Mouse (Mus musculus) ES-Bruce4 (cell line): ENCODE data around the gene Lrpprc. TPM values are rescaled to one million over a fixed set of nuclear protein-coding genes. Genes with fewer than 3 reads are reported as not detected.
A peak's percentile ranks its signal among the peaks of the same experiment; 100 is the strongest.
"Not testable (repeated sequence)": the region's sequence is repeated elsewhere in the genome, so short reads cannot be mapped to it uniquely, and the experiment has no call there.

Source experiments
- H3K27ac ChIP-seq: 2 replicates; pipeline ENCODE4 v1.5.1; 2012; ENCODE audit warnings: low read length, inconsistent platforms; ENCODE audit not compliant: insufficient read depth
- H3K27me3 ChIP-seq: 2 replicates; pipeline ENCODE4 v1.6.1; 2012; ENCODE audit warnings: mild to moderate bottlenecking, low read length, inconsistent platforms; ENCODE audit not compliant: control insufficient read depth, poor library complexity, insufficient read depth, severe bottlenecking
- H3K36me3 ChIP-seq: 2 replicates; pipeline ENCODE4 v1.6.1; 2012; ENCODE audit warnings: inconsistent platforms, mild to moderate bottlenecking, low read length, moderate library complexity; ENCODE audit not compliant: control insufficient read depth, poor library complexity, insufficient read depth, severe bottlenecking
- H3K4me1 ChIP-seq: one replicate; pipeline ENCODE4 v1.8.1; 2011; ENCODE audit warnings: low read length; ENCODE audit not compliant: control insufficient read depth, insufficient read depth
- H3K4me3 ChIP-seq: 2 replicates; pipeline ENCODE4 v1.5.1; 2011; ENCODE audit warnings: low read depth, mild to moderate bottlenecking, low read length
- H3K9ac ChIP-seq: 2 replicates; pipeline ENCODE4 v1.6.1; 2012; ENCODE audit warnings: low read depth, mild to moderate bottlenecking, inconsistent platforms; ENCODE audit not compliant: poor library complexity, severe bottlenecking
- H3K9me3 ChIP-seq: replicated peaks from 2 replicates; pipeline ENCODE4 v1.6.1; 2012; ENCODE audit warnings: mild to moderate bottlenecking, low read length, inconsistent platforms; ENCODE audit not compliant: control insufficient read depth, poor library complexity, insufficient read depth, severe bottlenecking
- CTCF ChIP-seq: IDR thresholded peaks from one replicate; pipeline ENCODE4 v1.8.1; 2011; ENCODE audit warnings: low read depth, low read length
- EP300 ChIP-seq: IDR thresholded peaks from 2 replicates; pipeline ENCODE4 v1.6.1; 2011; ENCODE audit warnings: low read depth, low read length; ENCODE audit not compliant: insufficient read depth
- POLR2A ChIP-seq: IDR thresholded peaks from one replicate; pipeline ENCODE4 v1.8.1; 2011; ENCODE audit warnings: low read length; ENCODE audit not compliant: insufficient read depth
- polyA plus RNA-seq: library from polyadenylated mRNA; stranded (reverse); fragments of >200 nt; gene quantifications from 2 replicates; pipeline ENCODE4 v1.2.4, GENCODE M21; 2011; ENCODE audit warnings: low read depth; ENCODE audit not compliant: missing spikeins, insufficient read depth, insufficient read length

Lrpprc gene
- polyA plus RNA-seq, 1 experiment = 78.8 TPM

DNA sequence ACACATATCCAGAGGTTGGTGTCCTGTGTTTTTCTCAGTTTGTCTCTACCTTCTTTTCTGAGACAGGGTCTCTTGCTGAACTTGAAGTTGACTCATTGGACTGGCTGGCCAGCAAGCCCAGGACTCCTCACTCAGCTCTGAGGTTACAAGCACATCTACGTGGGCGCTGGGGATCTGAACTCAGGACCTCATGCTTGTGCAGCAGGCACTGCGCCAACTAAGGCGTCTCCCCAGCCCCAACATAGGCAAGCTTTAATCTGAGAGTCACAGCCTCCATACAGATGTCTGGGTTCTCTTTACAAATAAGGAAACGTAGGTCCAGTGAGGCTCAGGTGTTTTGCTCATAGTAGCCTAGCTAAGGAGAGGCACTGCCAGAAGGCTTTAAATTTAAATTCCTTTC is 27.8 kb upstream of the Lrpprc start:
- Histone ChIP-seq H3K27me3 (no peaks in the 10 kb centered on the region), H3K9me3 (no peaks in the 10 kb centered on the region), H3K4me1 (no peaks in the 10 kb centered on the region), H3K4me3 (no peak overlapping the region), H3K27ac (no peak overlapping the region), H3K9ac (no peak overlapping the region), H3K36me3 (no peaks in the 10 kb centered on the region)
- no peak for TF ChIP-seq EP300
- no peak for TF ChIP-seq POLR2A
- TF ChIP-seq CTCF = no peak

DNA sequence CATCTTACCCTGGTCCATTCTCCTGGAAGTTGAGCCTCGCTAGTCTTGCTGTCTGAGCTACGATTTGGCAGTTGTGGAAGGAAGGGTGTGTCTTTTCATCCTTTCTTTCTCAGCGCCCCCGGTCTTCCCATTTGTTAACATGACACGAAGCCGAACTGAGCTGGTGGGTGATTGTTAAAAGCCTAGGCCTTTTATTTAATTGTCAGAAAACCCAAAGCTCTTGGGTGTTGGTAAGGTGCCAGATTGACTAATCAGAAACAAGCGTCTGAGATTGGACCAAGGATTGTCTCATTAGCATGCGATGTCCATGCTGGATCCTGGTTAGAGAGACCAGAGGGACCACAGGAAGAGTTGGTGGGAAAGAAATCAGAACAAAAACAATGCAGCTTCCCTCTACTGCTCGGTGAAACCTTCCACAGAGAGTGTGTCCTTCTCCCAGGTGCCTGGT is 25.4 kb upstream of the Lrpprc start:
- no peak overlapping the region for H3K4me3 ChIP-seq
- no peak for TF ChIP-seq POLR2A
- TF ChIP-seq EP300 = no peak
- TF ChIP-seq CTCF = no peak
- no peaks in the 10 kb centered on the region for H3K27me3 ChIP-seq
- no peak overlapping the region for H3K27ac ChIP-seq
- no peak overlapping the region for H3K9ac ChIP-seq
- H3K36me3 ChIP-seq = no peaks in the 10 kb centered on the region
- H3K4me1 ChIP-seq = no peaks in the 10 kb centered on the region
- H3K9me3 ChIP-seq = no peaks in the 10 kb centered on the region

DNA sequence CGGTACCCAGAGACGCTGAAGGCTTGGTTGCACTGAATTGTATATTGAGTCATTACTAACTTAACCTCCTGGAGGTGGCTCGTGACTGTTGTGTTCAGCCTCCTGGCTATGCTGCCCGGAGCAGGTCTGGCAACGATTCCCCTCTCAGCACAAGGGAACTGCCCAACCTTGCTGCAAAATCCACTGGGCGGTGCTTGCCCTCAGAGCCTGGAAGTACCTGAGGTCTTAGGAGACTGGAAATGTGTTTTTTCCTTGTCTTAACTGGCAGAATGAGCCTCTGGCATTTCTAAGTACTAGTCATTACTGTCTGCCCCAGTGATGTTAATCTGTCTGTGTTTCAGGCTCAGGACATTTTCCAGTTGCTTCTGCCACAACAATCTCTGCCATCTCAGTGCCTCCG is 24.3 kb upstream of the Lrpprc start:
- no peak overlapping the region for H3K9ac ChIP-seq
- H3K9me3 ChIP-seq = no peaks in the 10 kb centered on the region
- no peak for TF ChIP-seq POLR2A
- no peak for TF ChIP-seq CTCF
- TF ChIP-seq EP300 = no peak
- no peak overlapping the region for H3K4me3 ChIP-seq
- no peak overlapping the region for H3K27ac ChIP-seq
- H3K36me3 ChIP-seq = no peaks in the 10 kb centered on the region
- no peaks in the 10 kb centered on the region for H3K4me1 ChIP-seq
- H3K27me3 ChIP-seq = no peaks in the 10 kb centered on the region

DNA sequence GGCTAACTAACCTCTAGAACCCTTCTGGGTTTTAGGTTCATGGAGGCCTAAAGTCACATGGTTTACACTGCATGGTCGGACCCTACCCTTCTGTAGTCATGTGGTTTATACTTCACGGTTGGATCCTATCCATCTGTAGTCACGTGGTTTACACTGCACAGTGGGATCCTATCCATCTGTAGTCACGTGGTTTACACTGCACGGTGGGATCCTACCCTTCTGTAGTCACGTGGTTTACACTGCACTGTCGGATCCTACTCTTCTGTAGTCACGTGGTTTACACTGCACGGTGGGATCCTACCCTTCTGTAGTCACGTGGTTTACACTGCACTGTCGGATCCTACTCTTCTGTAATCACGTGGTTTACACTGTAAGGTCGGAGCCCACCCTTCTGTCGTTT is 23.6 kb upstream of the Lrpprc start:
- not testable (repeated sequence) for H3K4me1 ChIP-seq, H3K36me3 ChIP-seq, H3K4me3 ChIP-seq, H3K27me3 ChIP-seq, H3K27ac ChIP-seq, H3K9ac ChIP-seq, H3K9me3 ChIP-seq

DNA sequence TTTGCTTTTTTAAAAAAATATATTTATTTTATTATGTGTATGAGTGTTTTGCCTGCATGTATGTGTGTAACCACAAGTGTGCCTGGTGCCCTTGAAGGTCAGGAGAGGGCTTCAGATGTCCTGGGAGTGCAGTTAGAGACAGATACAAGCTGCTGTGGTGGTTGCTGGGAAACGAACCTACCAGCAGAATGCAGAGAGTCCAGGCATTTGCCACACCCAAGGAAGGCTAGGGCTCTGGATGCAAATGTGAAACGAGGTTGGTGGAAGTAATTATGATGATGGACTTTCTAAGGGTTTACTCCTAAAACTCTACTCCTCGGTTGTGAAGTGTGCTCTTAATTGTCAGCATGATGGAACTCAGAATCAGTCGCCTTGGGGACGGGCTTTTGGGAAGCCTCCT is 1.4 kb upstream of the Lrpprc start:
- H3K4me1 ChIP-seq = no peaks in the 10 kb centered on the region

DNA sequence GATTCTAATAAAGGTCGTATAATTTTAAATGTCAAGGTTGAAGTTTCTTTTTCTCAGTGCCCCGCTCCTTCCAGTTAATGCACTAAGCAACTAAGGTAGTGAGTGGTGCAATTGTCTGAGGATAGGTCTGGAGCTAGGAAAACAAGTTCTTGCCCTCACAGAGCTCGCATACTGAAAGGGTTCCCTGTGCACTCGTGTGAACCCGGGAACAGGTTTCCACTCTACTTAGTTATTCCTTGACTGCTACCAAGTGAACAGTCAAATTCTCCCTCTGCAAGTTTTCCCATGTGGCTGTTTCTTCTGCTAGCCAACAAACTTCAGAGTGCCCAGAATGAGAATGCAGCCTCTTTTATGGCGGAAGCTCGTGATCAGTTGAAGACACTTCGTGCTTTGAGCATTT is 567 bp upstream of the Lrpprc start:
- Histone ChIP-seq H3K27ac (peak overlapping the region; percentile 24), H3K4me1 (no peaks in the 10 kb centered on the region), H3K4me3 (peak overlapping the region; percentile 79), H3K27me3 (no peaks in the 10 kb centered on the region), H3K9me3 (no peaks in the 10 kb centered on the region), H3K9ac (peak overlapping the region; percentile 68), H3K36me3 (0 out of 2 replicates have a peak, but pooled peaks cover 2% of the 10 kb centered on the region)
- TF ChIP-seq CTCF = no peak
- TF ChIP-seq POLR2A = no peak
- TF ChIP-seq EP300 = no peak

More for the DNA sequence above, 1.4 kb upstream of the Lrpprc start:
- Histone ChIP-seq H3K9ac (no peak overlapping the region), H3K27me3 (no peaks in the 10 kb centered on the region), H3K36me3 (no peaks in the 10 kb centered on the region), H3K4me3 (no peak overlapping the region), H3K9me3 (no peaks in the 10 kb centered on the region), H3K27ac (no peak overlapping the region)
- TF ChIP-seq CTCF (no peak), EP300 (no peak)
